Mouse (Mus musculus) intestine, embryonic 15.5 days (tissue): ENCODE data around the gene Arr3. TPM values are rescaled to one million over a fixed set of nuclear protein-coding genes. Genes with fewer than 3 reads are reported as not detected.

ENCODE experiments used
- ATAC-seq: fragments of 200-750 bp; cut with Nextera tagmentation; 2 replicates; pipeline ENCODE4 v1.8.0; 2017; ENCODE audit warnings: moderate TSS enrichment, moderate library complexity
- H3K27ac ChIP-seq: fragments of 300-500 bp; sonication (generic); 2 replicates; pipeline ENCODE4 v1.5.1; 2015; ENCODE audit warnings: mild to moderate bottlenecking, inconsistent platforms
- H3K27me3 ChIP-seq: fragments of 300-500 bp; sonication (generic); replicated peaks from 2 replicates; pipeline ENCODE4 v1.6.1; 2015; ENCODE audit warnings: inconsistent platforms
- H3K36me3 ChIP-seq: fragments of 300-500 bp; sonication (generic); 2 replicates; pipeline ENCODE4 v1.6.1; 2015; ENCODE audit warnings: inconsistent platforms
- H3K4me1 ChIP-seq: fragments of 300-500 bp; sonication (generic); replicated peaks from 2 replicates; pipeline ENCODE4 v1.6.1; 2015; ENCODE audit warnings: inconsistent platforms
- H3K4me2 ChIP-seq: fragments of 300-500 bp; sonication (generic); replicated peaks from 2 replicates; pipeline ENCODE4 v1.6.1; 2015; ENCODE audit warnings: mild to moderate bottlenecking, inconsistent platforms
- H3K4me3 ChIP-seq: fragments of 300-500 bp; sonication (generic); replicated peaks from 2 replicates; pipeline ENCODE4 v1.5.1; 2015; ENCODE audit warnings: inconsistent platforms
- H3K9ac ChIP-seq: fragments of 300-500 bp; sonication (generic); 2 replicates; pipeline ENCODE4 v1.6.1; 2015; ENCODE audit warnings: inconsistent platforms
- H3K9me3 ChIP-seq: fragments of 300-500 bp; sonication (generic); 2 replicates; pipeline ENCODE4 v1.6.1; 2016; ENCODE audit warnings: inconsistent platforms
- WGBS: fragments of 180-500 bp; shearing (Covaris S2); methylation state at CpG from one replicate; pipeline ENCODE4 v1.1.7; 2015; 5-methylcytosine and 5-hydroxymethylcytosine counted together
- polyA plus RNA-seq: library from polyadenylated mRNA; unstranded; fragments of >200 nt; fragmentation: Nextera tagmentation; extraction: Ambion mirVana; gene quantifications from 2 replicates; pipeline ENCODE4 v1.2.1, GENCODE M21; 2015

Gene Arr3
- polyA plus RNA-seq, 1 experiment from 2014 or later, result not detected

DNA sequence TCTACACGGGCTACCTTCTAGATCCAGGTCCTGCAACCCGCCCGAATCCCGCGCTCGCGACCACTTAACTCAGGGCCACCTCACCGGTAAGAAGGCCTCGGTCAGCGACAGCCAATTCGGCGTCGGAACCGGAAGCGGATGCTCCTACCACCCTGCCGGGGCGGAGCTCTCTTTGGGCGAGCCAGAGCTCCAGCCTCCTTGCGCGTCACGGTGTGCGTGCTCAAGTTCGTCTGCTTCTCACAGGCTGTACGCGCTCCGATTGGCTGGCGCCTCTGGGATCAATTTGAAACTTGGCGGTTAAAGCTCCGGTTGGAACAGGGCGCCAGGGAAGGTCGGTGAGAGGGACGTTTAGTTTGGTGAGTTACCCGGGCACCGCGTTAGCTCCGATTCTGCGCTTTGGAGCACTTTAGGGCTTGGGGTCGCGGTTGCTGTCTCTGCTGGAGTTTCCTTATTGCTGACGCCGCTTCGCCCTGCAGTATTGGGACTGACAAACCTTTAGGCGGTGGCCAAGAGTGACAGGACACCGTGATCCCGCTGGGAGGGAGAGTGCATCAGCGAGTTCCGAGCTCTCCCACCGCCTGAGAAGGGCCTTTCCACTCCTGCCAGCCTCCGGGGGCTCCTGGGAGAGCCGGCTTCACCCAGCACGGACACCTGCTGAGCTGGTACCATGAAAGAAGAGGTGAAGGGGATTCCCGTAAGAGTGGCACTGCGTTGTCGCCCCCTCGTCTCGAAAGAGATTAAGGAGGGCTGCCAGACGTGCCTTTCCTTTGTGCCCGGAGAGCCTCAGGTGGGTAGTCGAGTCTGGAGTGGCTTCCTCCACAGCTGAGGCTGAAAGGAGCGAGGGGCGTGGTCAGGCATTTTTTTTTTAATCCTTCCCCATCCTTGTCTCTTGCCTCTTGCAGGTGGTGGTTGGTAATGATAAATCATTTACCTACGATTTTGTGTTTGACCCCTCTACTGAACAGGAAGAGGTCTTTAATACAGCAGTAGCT lies 20.8 kb downstream of the Arr3 start, which contains the start of gene Pdzd11:
TSS of gene Pdzd11 (minus strand) at position 767 of the 992 bp plus-strand sequence.
- ATAC-seq, result peak; percentile 100
- Histone ChIP-seq H3K27ac (peak within 1 kb of the TSS; percentile 68), H3K4me3 (peak within 1 kb of the TSS; percentile 52), H3K4me1 (no peaks in the 10 kb centered on the region), H3K4me2 (peak within 1 kb of the TSS; percentile 62), H3K27me3 (no peaks in the 10 kb centered on the region), H3K9ac (peak within 1 kb of the TSS; percentile 60), H3K9me3 (no peaks in the 10 kb centered on the region), H3K36me3 (no peaks in the 10 kb centered on the region)
- WGBS, result 21% methylated on average over 62 of the region's 62 CpGs

DNA sequence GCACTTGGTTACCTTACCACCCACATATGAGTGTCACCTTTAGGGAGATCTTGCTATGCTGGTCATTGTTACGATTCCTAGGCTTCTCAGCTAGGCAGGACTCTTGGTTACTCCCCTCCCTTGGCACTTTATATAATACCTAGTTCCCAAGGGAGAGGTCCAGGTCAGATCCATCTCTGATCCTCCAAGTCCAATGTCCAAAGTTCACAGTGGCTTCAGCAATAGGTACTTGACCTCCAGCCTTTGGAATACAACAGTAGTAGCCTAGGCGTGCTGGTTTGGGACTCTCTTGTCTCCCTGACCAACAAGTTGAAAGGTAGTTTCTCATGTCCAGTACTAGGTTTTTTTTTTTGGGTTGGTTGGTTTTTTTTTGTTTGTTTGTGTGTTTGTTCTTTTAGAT lies 23.8 kb downstream of the Arr3 start:
- Histone ChIP-seq H3K4me3 (no peak overlapping the region), H3K9me3 (no peaks in the 10 kb centered on the region), H3K4me1 (no peaks in the 10 kb centered on the region), H3K4me2 (no peak overlapping the region), H3K9ac (no peak overlapping the region), H3K27me3 (no peaks in the 10 kb centered on the region), H3K36me3 (no peaks in the 10 kb centered on the region), H3K27ac (no peak overlapping the region)
- 87% methylated on average over 2 of the region's 2 CpGs for WGBS
- no peak for ATAC-seq

DNA sequence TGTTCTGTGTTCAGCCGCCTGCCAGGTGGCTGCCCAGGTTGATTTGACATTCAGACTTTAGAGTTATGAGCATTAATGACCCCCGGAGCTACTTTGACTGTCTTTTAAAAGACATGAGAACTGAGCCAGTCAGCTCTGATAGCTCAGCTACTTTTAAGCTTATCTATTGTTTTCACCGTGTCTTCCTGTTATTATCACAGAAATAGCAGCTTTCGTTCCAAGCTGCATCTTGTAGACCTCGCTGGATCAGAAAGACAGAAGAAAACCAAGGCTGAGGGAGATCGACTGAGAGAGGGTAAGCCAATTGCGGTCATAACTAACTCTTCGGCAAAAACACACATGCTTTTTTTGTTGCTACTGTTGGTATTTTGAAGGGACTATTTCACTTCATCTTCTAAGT lies 33.2 kb downstream of the Arr3 start:
- Histone ChIP-seq H3K9ac (no peak overlapping the region), H3K4me3 (no peak overlapping the region), H3K27ac (no peak overlapping the region), H3K4me2 (no peak overlapping the region), H3K36me3 (no peaks in the 10 kb centered on the region), H3K27me3 (no peaks in the 10 kb centered on the region), H3K9me3 (no peaks in the 10 kb centered on the region), H3K4me1 (no peaks in the 10 kb centered on the region)
- WGBS, result 90% methylated on average over 8 of the region's 8 CpGs
- ATAC-seq, result no peak

DNA sequence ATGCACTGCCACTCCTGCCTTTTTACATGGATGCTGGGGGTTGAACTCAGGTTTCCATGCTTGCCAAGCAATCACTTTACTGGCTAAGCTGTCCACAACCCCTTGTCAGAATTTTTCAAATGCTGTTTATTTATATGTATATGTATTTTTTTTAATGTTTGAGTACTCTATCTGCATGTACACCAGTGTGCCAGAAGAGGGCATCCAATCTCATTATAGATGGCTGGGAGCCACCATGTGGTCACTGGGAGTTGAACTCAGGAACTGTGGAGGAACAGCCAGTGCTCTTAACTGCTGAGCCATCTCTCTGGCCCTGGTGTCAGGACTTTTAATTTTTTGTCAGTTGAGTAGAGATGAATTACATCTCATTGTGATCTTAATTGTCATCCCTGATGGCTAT lies 47.6 kb downstream of the Arr3 start:
- H3K27me3 ChIP-seq, result no peaks in the 10 kb centered on the region
- no peak overlapping the region for H3K27ac ChIP-seq
- H3K4me1 ChIP-seq, result no peaks in the 10 kb centered on the region
- H3K36me3 ChIP-seq, result no peaks in the 10 kb centered on the region
- ATAC-seq, result no peak
- H3K4me3 ChIP-seq, result no peak overlapping the region
- H3K9me3 ChIP-seq, result no peaks in the 10 kb centered on the region
- H3K4me2 ChIP-seq, result no peak overlapping the region
- no peak overlapping the region for H3K9ac ChIP-seq

DNA sequence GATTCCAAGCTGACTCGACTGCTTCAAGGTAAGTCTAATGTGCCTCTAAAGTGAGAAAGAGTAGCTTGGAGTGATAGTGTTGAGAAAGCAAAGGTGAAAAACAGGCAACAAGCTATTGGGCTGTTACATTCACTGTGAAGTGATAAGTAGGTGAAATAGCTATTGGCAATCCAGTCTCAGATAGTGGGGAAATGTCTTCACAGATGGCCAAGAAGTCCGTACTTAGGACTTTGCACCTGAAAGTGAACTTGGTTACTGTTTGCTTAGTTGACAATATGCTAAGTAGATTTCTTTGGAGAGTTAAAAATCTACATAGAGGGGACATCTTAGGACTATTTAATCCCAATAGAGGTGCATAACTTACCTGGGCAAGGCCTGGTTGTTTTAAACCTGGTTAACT lies 59.5 kb downstream of the Arr3 start:
- H3K4me2 ChIP-seq, result no peak overlapping the region
- H3K36me3 ChIP-seq, result no peaks in the 10 kb centered on the region
- H3K4me3 ChIP-seq, result no peak overlapping the region
- H3K9ac ChIP-seq, result no peak overlapping the region
- no peaks in the 10 kb centered on the region for H3K27me3 ChIP-seq
- 73% methylated on average over 2 of the region's 2 CpGs for WGBS
- no peaks in the 10 kb centered on the region for H3K9me3 ChIP-seq
- 0 out of 2 replicates have a peak, but pooled peaks have one; percentile 43 for ATAC-seq
- no peak overlapping the region for H3K27ac ChIP-seq
- no peaks in the 10 kb centered on the region for H3K4me1 ChIP-seq

Other genes with a start within 250 kb of the Arr3 start
- gene Otud6a, start 176.5 kb upstream of the Arr3 start, polyA plus RNA-seq, result not detected in 2 replicates
- gene Awat2, start 162.8 kb upstream of the Arr3 start, polyA plus RNA-seq, result 0.52 and 0.90 TPM in 2 replicates
- gene Igbp1, start 111.2 kb upstream of the Arr3 start, polyA plus RNA-seq, result 36.8 and 37.1 TPM in 2 replicates
- gene Dgat2l6, start 80.7 kb upstream of the Arr3 start, polyA plus RNA-seq, result not detected in 2 replicates
- gene Awat1, start 33.2 kb upstream of the Arr3 start, polyA plus RNA-seq, result not detected in 2 replicates
- gene P2ry4, start 10.6 kb upstream of the Arr3 start, polyA plus RNA-seq, result 0.16 and 0.24 TPM in 2 replicates
- 21.5 and 22.4 TPM in 2 replicates for gene Kif4, start 20.2 kb downstream of the Arr3 start, polyA plus RNA-seq
- 77.3 and 79.7 TPM in 2 replicates for gene Pdzd11, start 21.1 kb downstream of the Arr3 start, polyA plus RNA-seq
- gene Gdpd2, start 124.4 kb downstream of the Arr3 start, polyA plus RNA-seq, result 0.50 and 1.3 TPM in 2 replicates
- gene Dlg3, start 162.2 kb downstream of the Arr3 start, polyA plus RNA-seq, result 2.5 and 3.0 TPM in 2 replicates